Mouse (Mus musculus) kidney, adult 2 months (tissue): ENCODE measurements around the gene Hectd4. TPM values are rescaled to one million over a fixed set of nuclear protein-coding genes. Genes with fewer than 3 reads are reported as not detected.

Source experiments
- DNase-seq: peaks from one replicate; pipeline ENCODE4 v3.0.0; 2021
- H3K27ac ChIP-seq: fragments of 200-500 bp; 2 replicates; pipeline ENCODE4 v1.5.1; 2012; ENCODE audit warnings: low read depth, low read length, control low read depth, inconsistent platforms; ENCODE audit not compliant: insufficient read depth
- H3K27me3 ChIP-seq: fragments of 200-500 bp; replicated peaks from 2 replicates; pipeline ENCODE4 v1.6.1; 2012; ENCODE audit warnings: mild to moderate bottlenecking, moderate library complexity, low read length, inconsistent platforms; ENCODE audit not compliant: control insufficient read depth, insufficient read depth
- H3K36me3 ChIP-seq: fragments of 200-500 bp; 2 replicates; pipeline ENCODE4 v1.6.1; 2012; ENCODE audit warnings: mild to moderate bottlenecking, moderate library complexity, low read length, inconsistent platforms; ENCODE audit not compliant: control insufficient read depth, insufficient read depth
- H3K4me1 ChIP-seq: fragments of 200-500 bp; 2 replicates; pipeline ENCODE4 v1.6.1; 2011; ENCODE audit warnings: low read length; ENCODE audit not compliant: control insufficient read depth, insufficient read depth
- H3K4me3 ChIP-seq: fragments of 200-500 bp; 2 replicates; pipeline ENCODE4 v1.5.1; 2011; ENCODE audit warnings: mild to moderate bottlenecking, low read depth, low read length, control low read depth; ENCODE audit not compliant: insufficient read depth
- CTCF ChIP-seq: fragments of 200-500 bp; conservative IDR thresholded peaks from 2 replicates; pipeline ENCODE4 v1.5.1; 2011; ENCODE audit warnings: low read depth, mild to moderate bottlenecking, control low read depth, low read length, moderate library complexity, mixed read lengths; ENCODE audit not compliant: insufficient read depth, insufficient read length
- POLR2A ChIP-seq: fragments of 200-500 bp; IDR thresholded peaks from one replicate; pipeline ENCODE4 v1.6.1; 2011; ENCODE audit warnings: low read depth, low read length, control low read depth
- WGBS: fragments of 180-500 bp; shearing (Covaris S2); methylation state at CpG from one replicate; pipeline ENCODE4 v1.1.7; 2018; 5-methylcytosine and 5-hydroxymethylcytosine counted together
- polyA plus RNA-seq: library from polyadenylated mRNA; depleted of rRNA; stranded (reverse); fragments of >200 nt; gene quantifications from 2 replicates; pipeline ENCODE4 v1.2.3, GENCODE M21; 2012

The Hectd4 gene
- polyA plus RNA-seq, 1 experiment = 10.1 TPM

DNA sequence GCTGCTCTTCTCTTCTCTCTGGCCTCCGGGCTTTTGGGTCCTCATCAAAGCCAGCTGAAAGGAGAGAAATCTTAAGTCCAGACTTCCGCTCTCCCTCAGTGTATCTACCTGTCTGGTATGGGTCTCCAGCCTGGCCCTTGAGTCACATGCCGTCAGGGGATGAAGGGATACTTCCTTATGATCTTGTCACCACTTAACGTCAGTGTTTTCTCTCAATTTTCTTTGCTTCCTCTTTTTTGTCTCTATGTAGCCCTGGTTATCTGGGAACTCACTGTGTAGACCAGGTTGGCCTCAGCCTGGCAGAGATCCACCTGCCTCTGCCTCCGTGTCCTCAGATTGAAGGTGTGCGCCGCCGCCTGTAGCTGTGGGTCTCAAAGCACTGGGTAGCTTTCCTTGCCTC lies 124.0 kb downstream of the Hectd4 start:
- H3K4me3 ChIP-seq = no peak overlapping the region
- no peaks in the 10 kb centered on the region for H3K27me3 ChIP-seq
- H3K4me1 ChIP-seq = no peaks in the 10 kb centered on the region
- H3K27ac ChIP-seq = no peak overlapping the region
- peaks cover 7% of the 10 kb centered on the region for H3K36me3 ChIP-seq
- TF ChIP-seq POLR2A (no peak), CTCF (no peak)
- DNase-seq = no peak
- 94% methylated on average over 8 of the region's 8 CpGs for WGBS

- Histone ChIP-seq H3K4me3 (no peak overlapping the region), H3K27me3 (no peaks in the 10 kb centered on the region), H3K4me1 (no peaks in the 10 kb centered on the region), H3K36me3 (peaks cover 1% of the 10 kb centered on the region), H3K27ac (no peak overlapping the region)
- TF ChIP-seq POLR2A = no peak
- TF ChIP-seq CTCF = no peak
- DNase-seq = peak; percentile 17
- WGBS = 58% methylated on average over 9 of the region's 9 CpGs
These were observed 139.2 kb downstream of the Hectd4 start for GRCm38 (mm10) chr5:121359229-121359628.

DNA sequence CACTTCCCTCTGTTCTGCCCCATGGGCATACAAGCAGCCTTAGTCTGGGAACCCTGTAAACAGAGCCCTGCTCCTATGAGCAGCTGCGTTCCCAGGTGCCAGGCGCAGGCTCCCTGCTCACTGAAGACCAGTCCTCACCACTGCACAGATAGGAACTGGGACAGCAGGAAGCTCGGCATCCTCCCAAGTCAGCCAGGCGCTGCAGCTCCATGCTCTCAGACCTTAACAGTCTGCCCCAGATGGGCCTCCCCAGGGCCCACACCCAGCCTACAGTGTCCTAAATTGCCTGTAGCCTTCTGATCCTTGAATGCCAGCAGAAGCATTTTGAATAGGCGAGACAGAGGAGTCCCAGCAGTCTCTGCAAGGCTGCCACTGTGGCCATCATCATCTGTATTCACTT lies 141.7 kb downstream of the Hectd4 start:
- Histone ChIP-seq H3K27ac (no peak overlapping the region), H3K36me3 (peaks cover 1% of the 10 kb centered on the region), H3K4me3 (no peak overlapping the region), H3K4me1 (no peaks in the 10 kb centered on the region), H3K27me3 (no peaks in the 10 kb centered on the region)
- DNase-seq = no peak
- TF ChIP-seq CTCF = no peak
- TF ChIP-seq POLR2A = no peak
- WGBS = 92% methylated on average over 5 of the region's 5 CpGs

DNA sequence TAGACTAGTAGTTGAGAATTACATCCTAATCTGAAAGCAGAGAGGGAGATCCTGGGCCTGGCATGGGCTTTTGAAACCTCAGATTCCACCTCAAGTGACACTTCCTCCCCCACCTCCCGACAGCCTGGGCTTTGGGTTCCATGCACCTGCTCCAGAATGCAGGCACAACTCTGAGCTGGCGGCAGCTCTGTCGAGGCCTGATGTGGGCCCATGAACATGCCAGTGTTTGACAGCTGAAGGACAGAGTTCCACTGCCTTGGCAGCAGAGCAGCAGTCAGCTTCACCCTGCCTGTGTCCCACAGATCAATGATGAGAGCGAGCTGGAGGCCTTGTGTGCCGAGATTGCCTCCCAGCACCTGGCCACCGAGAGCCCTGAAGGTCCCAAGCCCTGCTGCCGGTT lies 143.4 kb downstream of the Hectd4 start:
- Histone ChIP-seq H3K27ac (no peak overlapping the region), H3K36me3 (peaks cover 1% of the 10 kb centered on the region), H3K4me3 (no peak overlapping the region), H3K4me1 (no peaks in the 10 kb centered on the region), H3K27me3 (no peaks in the 10 kb centered on the region)
- 83% methylated on average over 7 of the region's 7 CpGs for WGBS
- DNase-seq = no peak
- TF ChIP-seq POLR2A (no peak), CTCF (no peak)

- H3K4me3 ChIP-seq = no peak overlapping the region
- H3K4me1 ChIP-seq = no peaks in the 10 kb centered on the region
- 78% methylated on average over 16 of the region's 16 CpGs for WGBS
- H3K27me3 ChIP-seq = no peaks in the 10 kb centered on the region
- no peak overlapping the region for H3K27ac ChIP-seq
- peak; percentile 16 for DNase-seq
- no peaks in the 10 kb centered on the region for H3K36me3 ChIP-seq
- TF ChIP-seq CTCF (no peak), POLR2A (no peak)
These were observed 146.6 kb downstream of the Hectd4 start for GRCm38 (mm10) chr5:121366449-121367225.

DNA sequence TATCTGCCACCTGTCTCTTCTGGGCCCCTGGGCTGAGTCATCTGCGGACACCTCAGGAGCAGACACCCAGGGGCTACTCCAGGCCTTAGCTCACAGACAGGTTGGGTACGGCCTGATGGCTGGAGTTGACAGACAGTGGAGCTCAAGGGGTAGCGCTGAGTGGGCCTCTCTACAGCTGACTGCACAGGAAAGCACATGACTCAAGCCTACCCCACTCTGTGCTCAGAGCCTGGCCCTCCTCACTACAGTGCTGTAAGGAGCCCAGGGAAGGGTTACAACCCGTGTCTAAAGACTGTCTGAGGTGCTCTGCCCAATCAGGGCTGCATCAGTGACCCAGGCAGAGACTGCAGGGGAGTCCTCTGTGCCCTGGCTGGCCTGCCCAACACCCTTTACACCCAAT lies 147.2 kb downstream of the Hectd4 start:
- Histone ChIP-seq H3K4me3 (no peak overlapping the region), H3K36me3 (no peaks in the 10 kb centered on the region), H3K4me1 (no peaks in the 10 kb centered on the region), H3K27ac (no peak overlapping the region), H3K27me3 (no peaks in the 10 kb centered on the region)
- DNase-seq = no peak
- no peak for TF ChIP-seq POLR2A
- TF ChIP-seq CTCF = no peak
- 80% methylated on average over 4 of the region's 4 CpGs for WGBS

GRCm38 (mm10) chr5:121371712-121372111 lies 151.7 kb downstream of the Hectd4 start:
- Histone ChIP-seq H3K4me3 (no peak overlapping the region), H3K36me3 (0 out of 2 replicates have a peak, but pooled peaks cover 2% of the 10 kb centered on the region), H3K4me1 (no peaks in the 10 kb centered on the region), H3K27ac (no peak overlapping the region), H3K27me3 (no peaks in the 10 kb centered on the region)
- no peak for DNase-seq
- no peak for TF ChIP-seq POLR2A
- TF ChIP-seq CTCF = no peak
- 88% methylated on average over 6 of the region's 6 CpGs for WGBS
